Mouse (Mus musculus) forebrain, embryonic 11.5 days (tissue): ENCODE results near the gene Tm7sf3. TPM values are rescaled to one million over a fixed set of nuclear protein-coding genes. Genes with fewer than 3 reads are reported as not detected.

ENCODE experiments used
- ATAC-seq: fragments of 200-750 bp; cut with Nextera tagmentation; replicated peaks from 2 replicates; pipeline ENCODE4 v1.8.0; 2017; ENCODE audit warnings: moderate TSS enrichment; ENCODE audit not compliant: low FRiP score
- DNase-seq: peaks from one replicate; pipeline ENCODE4 v3.0.0-alpha.2; 2017; ENCODE audit warnings: low spot score
- H3K27ac ChIP-seq: fragments of 300-500 bp; sonication (generic); 2 replicates; pipeline ENCODE4 v1.5.1; 2014; ENCODE audit warnings: low read depth, low read length
- H3K27me3 ChIP-seq: fragments of 300-500 bp; sonication (generic); 2 replicates; pipeline ENCODE4 v1.6.1; 2014; ENCODE audit warnings: mild to moderate bottlenecking, low read length, mixed read lengths; ENCODE audit not compliant: control insufficient read depth, insufficient read depth
- H3K36me3 ChIP-seq: fragments of 300-500 bp; sonication (generic); 2 replicates; pipeline ENCODE4 v1.6.1; 2014; ENCODE audit warnings: mild to moderate bottlenecking, low read length, moderate library complexity, mixed read lengths; ENCODE audit not compliant: control insufficient read depth, insufficient read depth
- H3K4me1 ChIP-seq: fragments of 300-500 bp; sonication (generic); replicated peaks from 2 replicates; pipeline ENCODE4 v1.6.1; 2014; ENCODE audit warnings: low read length, mixed read lengths; ENCODE audit not compliant: control insufficient read depth, insufficient read depth
- H3K4me2 ChIP-seq: fragments of 300-500 bp; sonication (generic); 2 replicates; pipeline ENCODE4 v1.6.1; 2014; ENCODE audit warnings: low read depth, mild to moderate bottlenecking, low read length, moderate library complexity, mixed read lengths; ENCODE audit not compliant: severe bottlenecking
- H3K4me3 ChIP-seq: fragments of 300-500 bp; sonication (generic); 2 replicates; pipeline ENCODE4 v1.5.1; 2014; ENCODE audit warnings: low read depth, low read length
- H3K9ac ChIP-seq: fragments of 300-500 bp; sonication (generic); 2 replicates; pipeline ENCODE4 v1.6.1; 2014; ENCODE audit warnings: low read length
- H3K9me3 ChIP-seq: fragments of 300-500 bp; sonication (generic); 2 replicates; pipeline ENCODE4 v1.6.1; 2016; ENCODE audit warnings: low read length, mixed read lengths; ENCODE audit not compliant: control insufficient read depth
- WGBS: fragments of 180-500 bp; shearing (Covaris S2); extraction: QIAGEN DNeasy Blood & Tissue Kit; methylation state at CpG from one replicate; pipeline ENCODE4 v1.1.7; 2014; 5-methylcytosine and 5-hydroxymethylcytosine counted together
- polyA plus RNA-seq: library from polyadenylated mRNA; unstranded; fragments of >200 nt; fragmentation: Nextera tagmentation; extraction: Ambion mirVana; gene quantifications from 2 replicates; pipeline ENCODE4 v1.2.1, GENCODE M21; 2014

The Tm7sf3 gene
- polyA plus RNA-seq, 1 experiment from 2014 or later: 25.4 TPM

GRCm38 (mm10) chr6:146674881-146675536, 32.4 kb upstream of the Tm7sf3 start:
- no peak overlapping the region for H3K27ac ChIP-seq
- no peaks in the 10 kb centered on the region for H3K9me3 ChIP-seq
- no peak overlapping the region for H3K4me2 ChIP-seq
- no peak overlapping the region for H3K9ac ChIP-seq
- ATAC-seq: no peak
- no peaks in the 10 kb centered on the region for H3K36me3 ChIP-seq
- no peaks in the 10 kb centered on the region for H3K27me3 ChIP-seq
- H3K4me3 ChIP-seq: no peak overlapping the region
- DNase-seq: no peak
- no peaks in the 10 kb centered on the region for H3K4me1 ChIP-seq
- WGBS: 83% methylated on average over 4 of the region's 4 CpGs

- H3K9ac ChIP-seq: no peak overlapping the region
- WGBS: 85% methylated on average over 8 of the region's 8 CpGs
- H3K27ac ChIP-seq: no peak overlapping the region
- no peak for DNase-seq
- no peaks in the 10 kb centered on the region for H3K36me3 ChIP-seq
- no peak overlapping the region for H3K4me3 ChIP-seq
- ATAC-seq: no peak
- H3K27me3 ChIP-seq: no peaks in the 10 kb centered on the region
- H3K4me1 ChIP-seq: no peaks in the 10 kb centered on the region
- H3K4me2 ChIP-seq: no peak overlapping the region
- H3K9me3 ChIP-seq: no peaks in the 10 kb centered on the region
Observed at GRCm38 (mm10) chr6:146674420-146674819, 31.8 kb upstream of the Tm7sf3 start.

- H3K4me3 ChIP-seq: no peak overlapping the region
- ATAC-seq (no peak), DNase-seq (no peak)
- H3K27ac ChIP-seq: no peak overlapping the region
- no peaks in the 10 kb centered on the region for H3K9me3 ChIP-seq
- WGBS: 84% methylated on average over 4 of the region's 4 CpGs
- H3K4me2 ChIP-seq: no peak overlapping the region
- no peaks in the 10 kb centered on the region for H3K27me3 ChIP-seq
- no peak overlapping the region for H3K9ac ChIP-seq
- no peaks in the 10 kb centered on the region for H3K36me3 ChIP-seq
- H3K4me1 ChIP-seq: no peaks in the 10 kb centered on the region
Observed at GRCm38 (mm10) chr6:146673696-146674095, 31.1 kb upstream of the Tm7sf3 start.

- H3K9ac ChIP-seq: no peak overlapping the region
- H3K4me2 ChIP-seq: no peak overlapping the region
- 60% methylated on average over 5 of the region's 5 CpGs for WGBS
- no peaks in the 10 kb centered on the region for H3K4me1 ChIP-seq
- no peak for ATAC-seq
- H3K4me3 ChIP-seq: no peak overlapping the region
- no peaks in the 10 kb centered on the region for H3K27me3 ChIP-seq
- H3K36me3 ChIP-seq: no peaks in the 10 kb centered on the region
- H3K9me3 ChIP-seq: no peaks in the 10 kb centered on the region
- H3K27ac ChIP-seq: no peak overlapping the region
- DNase-seq: no peak
Observed at GRCm38 (mm10) chr6:146672106-146672505, 29.5 kb upstream of the Tm7sf3 start.

- Histone ChIP-seq H3K4me1 (no peaks in the 10 kb centered on the region), H3K4me2 (no peak overlapping the region), H3K27ac (no peak overlapping the region), H3K4me3 (no peak overlapping the region), H3K27me3 (no peaks in the 10 kb centered on the region), H3K9ac (no peak overlapping the region), H3K9me3 (no peaks in the 10 kb centered on the region), H3K36me3 (no peaks in the 10 kb centered on the region)
- no peak for DNase-seq
- no peak for ATAC-seq
- 90% methylated on average over 15 of the region's 15 CpGs for WGBS
Observed at GRCm38 (mm10) chr6:146670956-146671855, 28.6 kb upstream of the Tm7sf3 start.

GRCm38 (mm10) chr6:146668606-146669005, 26.0 kb upstream of the Tm7sf3 start:
- no peak overlapping the region for H3K9ac ChIP-seq
- H3K27me3 ChIP-seq: no peaks in the 10 kb centered on the region
- no peak overlapping the region for H3K4me3 ChIP-seq
- no peak overlapping the region for H3K4me2 ChIP-seq
- H3K27ac ChIP-seq: no peak overlapping the region
- DNase-seq (no peak), ATAC-seq (no peak)
- H3K9me3 ChIP-seq: no peaks in the 10 kb centered on the region
- no peaks in the 10 kb centered on the region for H3K4me1 ChIP-seq
- no peaks in the 10 kb centered on the region for H3K36me3 ChIP-seq

- Histone ChIP-seq H3K9ac (no peak overlapping the region), H3K4me2 (no peak overlapping the region), H3K9me3 (no peaks in the 10 kb centered on the region), H3K27me3 (no peaks in the 10 kb centered on the region), H3K36me3 (no peaks in the 10 kb centered on the region), H3K4me3 (no peak overlapping the region), H3K4me1 (no peaks in the 10 kb centered on the region), H3K27ac (no peak overlapping the region)
- 86% methylated on average over 6 of the region's 6 CpGs for WGBS
- ATAC-seq (no peak), DNase-seq (no peak)
Observed at GRCm38 (mm10) chr6:146666811-146667210, 24.2 kb upstream of the Tm7sf3 start.

GRCm38 (mm10) chr6:146665408-146665807, 22.8 kb upstream of the Tm7sf3 start:
- no peaks in the 10 kb centered on the region for H3K36me3 ChIP-seq
- no peak overlapping the region for H3K4me2 ChIP-seq
- H3K9me3 ChIP-seq: no peaks in the 10 kb centered on the region
- no peak overlapping the region for H3K27ac ChIP-seq
- 85% methylated on average over 2 of the region's 2 CpGs for WGBS
- ATAC-seq (no peak), DNase-seq (no peak)
- no peak overlapping the region for H3K4me3 ChIP-seq
- H3K9ac ChIP-seq: no peak overlapping the region
- no peaks in the 10 kb centered on the region for H3K27me3 ChIP-seq
- no peaks in the 10 kb centered on the region for H3K4me1 ChIP-seq
